Mouse (Mus musculus): Measurements from ENCODE around the gene Clic1. TPM values are rescaled to one million over a fixed set of nuclear protein-coding genes. Genes with fewer than 3 reads are reported as not detected.
A peak's percentile ranks its signal among the peaks of the same experiment; 100 is the strongest.

The Clic1 gene
- polyA plus RNA-seq, 1 experiment from 2014 or later = 351 TPM

DNA sequence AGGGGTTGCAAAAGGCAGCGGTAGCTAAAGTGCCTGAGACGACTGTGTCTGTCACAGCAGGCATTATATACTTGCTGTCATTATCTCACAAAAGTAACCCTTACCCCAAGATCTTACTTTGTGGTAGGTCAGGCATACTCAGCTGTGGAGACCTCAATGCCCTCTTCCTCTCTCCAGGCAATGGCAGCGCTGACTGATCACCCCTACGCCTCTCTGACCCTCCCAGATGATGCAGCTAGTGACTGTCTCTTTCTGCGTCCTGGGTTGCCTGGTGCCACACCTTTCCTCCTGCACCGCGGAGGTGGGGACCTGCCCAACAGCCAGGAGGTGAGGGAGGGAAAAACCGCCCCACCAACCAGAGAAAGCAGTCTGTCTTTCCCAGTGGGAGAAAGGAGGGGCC lies 11.5 kb downstream of the Clic1 start:
- Histone ChIP-seq H3K9me3 (no peaks in the 10 kb centered on the region), H3K4me3 (0 out of 2 replicates have a peak overlapping the region, but pooled peaks have one; percentile 68), H3K9ac (no peak overlapping the region), H3K27ac (no peak overlapping the region; the same call in 1 of the 2 replicates), H3K4me1 (peaks cover 43% of the 10 kb centered on the region), H3K27me3 (peaks cover 25% of the 10 kb centered on the region), H3K36me3 (peaks cover 39% of the 10 kb centered on the region), H3K4me2 (no peak overlapping the region)
- no peak for ATAC-seq (ENCODE audit: insufficient number of reproducible peaks, low FRiP score, low TSS enrichment, low read depth)
- 75% methylated on average over 8 of the region's 8 CpGs for WGBS

DNA sequence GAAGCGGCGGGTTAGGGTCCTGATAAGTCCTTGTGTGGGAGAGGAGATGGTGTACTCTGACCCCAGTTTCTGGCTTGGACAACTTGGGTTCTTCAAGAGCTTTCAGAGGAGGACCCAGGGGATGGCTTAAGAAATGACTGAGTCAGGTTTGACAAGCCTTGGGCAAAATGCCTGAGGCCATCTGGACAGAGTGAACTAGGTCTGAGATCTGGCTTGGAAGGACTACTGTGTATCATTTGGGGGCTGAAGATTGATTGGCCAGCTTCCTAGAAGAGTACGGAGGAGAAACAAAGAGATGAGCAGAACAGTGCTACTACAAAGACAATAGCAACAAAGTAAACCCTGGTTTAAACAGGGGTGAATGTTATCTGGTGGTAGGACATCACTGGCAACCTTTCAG lies 13.7 kb downstream of the Clic1 start:
- Histone ChIP-seq H3K9ac (no peak overlapping the region), H3K27ac (no peak overlapping the region), H3K36me3 (peaks cover 22% of the 10 kb centered on the region), H3K4me3 (no peak overlapping the region), H3K4me2 (no peak overlapping the region), H3K9me3 (no peaks in the 10 kb centered on the region), H3K4me1 (peaks cover 40% of the 10 kb centered on the region), H3K27me3 (peaks cover 45% of the 10 kb centered on the region)
- WGBS = 92% methylated on average over 3 of the region's 3 CpGs
- no peak for ATAC-seq (ENCODE audit: insufficient number of reproducible peaks, low FRiP score, low TSS enrichment, low read depth)

DNA sequence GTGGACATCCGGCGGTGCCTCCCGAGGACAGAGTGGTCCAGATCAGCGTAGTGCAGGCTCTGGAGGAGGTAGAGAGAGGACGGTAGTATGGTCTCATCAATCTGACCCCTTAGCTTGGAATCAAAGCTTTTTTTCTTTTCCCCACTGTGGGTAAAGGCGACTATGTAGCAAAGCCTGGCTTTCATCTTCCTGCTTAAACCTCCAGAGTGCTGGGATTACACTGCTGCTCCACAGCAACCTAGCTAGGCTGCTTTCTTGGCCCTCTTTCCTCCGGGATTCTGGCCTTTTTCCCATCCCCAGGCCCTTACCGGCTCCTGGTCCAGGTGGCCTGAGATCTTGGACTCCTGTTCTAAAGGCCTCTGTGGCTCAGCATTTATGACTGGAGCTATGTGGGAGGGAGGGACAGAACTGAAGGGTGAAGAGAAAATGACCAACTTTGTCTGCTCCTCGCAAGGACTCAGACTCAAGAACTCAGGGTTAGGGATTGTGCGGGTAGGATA lies 14.7 kb downstream of the Clic1 start:
- Histone ChIP-seq H3K27ac (peak overlapping the region; percentile 61), H3K4me1 (peaks cover 35% of the 10 kb centered on the region), H3K9me3 (no peaks in the 10 kb centered on the region), H3K4me3 (peak overlapping the region; percentile 31; the same call in 1 of the 2 replicates), H3K9ac (no peak overlapping the region), H3K4me2 (peak overlapping the region; percentile 42), H3K36me3 (peaks cover 22% of the 10 kb centered on the region), H3K27me3 (peaks cover 51% of the 10 kb centered on the region)
- WGBS = 28% methylated on average over 10 of the region's 10 CpGs
- no peak for ATAC-seq (ENCODE audit: insufficient number of reproducible peaks, low FRiP score, low TSS enrichment, low read depth)

DNA sequence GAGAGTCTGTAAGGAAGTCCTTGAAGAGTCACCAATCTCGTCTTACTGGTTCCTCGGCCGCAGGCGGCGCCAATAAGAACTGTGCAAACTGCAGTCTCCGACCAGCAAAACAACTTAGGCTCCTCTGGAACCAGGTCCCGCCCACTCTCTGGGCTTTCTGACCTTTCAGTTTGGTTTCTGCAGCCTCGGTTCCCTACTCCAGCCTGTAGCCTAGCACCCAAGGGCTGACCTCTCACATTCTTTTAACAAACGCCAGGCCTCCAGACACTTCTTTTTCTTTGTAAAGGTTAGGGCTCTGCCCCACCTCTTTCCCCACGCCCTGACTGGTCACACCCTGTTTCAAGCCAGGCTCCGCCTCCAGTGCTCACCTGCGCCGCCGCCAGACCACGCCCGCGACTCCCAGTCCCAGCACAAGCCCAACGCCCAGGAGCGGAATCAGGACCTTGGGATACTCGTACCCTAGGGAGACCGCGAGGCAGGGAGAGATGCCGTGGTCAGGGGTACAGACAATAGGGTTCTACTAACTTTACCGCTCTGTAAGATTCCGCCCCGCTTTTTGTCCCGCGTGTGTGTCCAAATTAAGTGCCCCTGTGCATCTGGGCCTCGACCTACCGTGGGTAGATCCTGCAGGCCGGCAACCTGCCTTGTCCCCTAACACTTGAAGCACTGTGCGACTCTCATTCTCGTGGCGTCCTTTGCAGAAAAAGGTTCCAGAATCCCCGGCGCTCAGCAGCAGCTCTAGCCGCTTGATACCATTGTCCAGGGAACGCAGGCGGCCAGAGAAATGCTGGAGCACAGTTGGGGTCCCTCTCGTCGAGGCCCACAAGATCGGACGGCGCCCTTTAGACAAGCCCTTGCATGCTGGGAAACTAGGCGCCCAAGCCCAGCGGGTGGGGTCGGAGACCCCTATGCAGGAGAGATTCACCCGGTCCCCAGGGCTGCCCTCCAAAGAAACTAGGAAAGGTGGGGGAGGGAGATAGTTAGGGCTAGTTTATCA lies 15.5 kb downstream of the Clic1 start, which contains the start of gene Ly6g6c:
TSS of gene Ly6g6c (plus strand) at position 438 of the 997 bp plus-strand sequence.
- Histone ChIP-seq H3K27me3 (peaks cover 52% of the 10 kb centered on the region), H3K9me3 (no peaks in the 10 kb centered on the region), H3K36me3 (peaks cover 22% of the 10 kb centered on the region), H3K9ac (no peak within 1 kb of the TSS), H3K27ac (peak within 1 kb of the TSS; percentile 61), H3K4me2 (peak within 1 kb of the TSS; percentile 42), H3K4me1 (peaks cover 29% of the 10 kb centered on the region), H3K4me3 (peak within 1 kb of the TSS; percentile 31)
- WGBS = 3% methylated on average over 48 of the region's 48 CpGs
- peak; percentile 42; the same call in 1 of the 2 replicates for ATAC-seq (ENCODE audit: insufficient number of reproducible peaks, low FRiP score, low TSS enrichment, low read depth)

DNA sequence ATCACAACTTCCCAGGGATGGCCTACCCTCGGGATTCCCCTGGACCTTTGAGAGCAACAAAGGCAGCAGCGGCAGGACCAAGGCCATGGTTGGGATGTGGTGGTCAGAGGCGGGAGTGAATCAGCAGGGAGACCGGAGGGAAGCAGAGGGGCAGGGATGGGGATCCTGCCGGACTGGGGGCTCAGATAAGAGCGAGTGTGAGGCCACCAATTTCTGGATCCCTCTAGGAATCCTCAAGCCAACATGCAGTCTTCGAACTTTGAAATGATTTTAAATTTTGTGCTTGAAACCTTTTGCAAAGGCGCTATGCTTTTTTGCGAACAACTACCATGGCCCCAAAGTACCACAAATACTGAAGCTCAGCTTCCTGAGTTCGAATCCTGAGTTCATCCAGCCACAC lies 16.3 kb downstream of the Clic1 start, which contains the start of gene Mpig6b:
TSS of gene Mpig6b (minus strand) at position 101 of the 400 bp plus-strand sequence.
- Histone ChIP-seq H3K4me1 (peaks cover 20% of the 10 kb centered on the region), H3K4me2 (peak within 1 kb of the TSS; percentile 42), H3K36me3 (peaks cover 17% of the 10 kb centered on the region), H3K4me3 (peak within 1 kb of the TSS; percentile 31), H3K9ac (no peak within 1 kb of the TSS), H3K27me3 (peaks cover 52% of the 10 kb centered on the region), H3K9me3 (no peaks in the 10 kb centered on the region), H3K27ac (0 out of 2 replicates have a peak within 1 kb of the TSS, but pooled peaks have one; percentile 24)
- 46% methylated on average over 10 of the region's 10 CpGs for WGBS
- ATAC-seq (ENCODE audit: insufficient number of reproducible peaks, low FRiP score, low TSS enrichment, low read depth) = no peak

DNA sequence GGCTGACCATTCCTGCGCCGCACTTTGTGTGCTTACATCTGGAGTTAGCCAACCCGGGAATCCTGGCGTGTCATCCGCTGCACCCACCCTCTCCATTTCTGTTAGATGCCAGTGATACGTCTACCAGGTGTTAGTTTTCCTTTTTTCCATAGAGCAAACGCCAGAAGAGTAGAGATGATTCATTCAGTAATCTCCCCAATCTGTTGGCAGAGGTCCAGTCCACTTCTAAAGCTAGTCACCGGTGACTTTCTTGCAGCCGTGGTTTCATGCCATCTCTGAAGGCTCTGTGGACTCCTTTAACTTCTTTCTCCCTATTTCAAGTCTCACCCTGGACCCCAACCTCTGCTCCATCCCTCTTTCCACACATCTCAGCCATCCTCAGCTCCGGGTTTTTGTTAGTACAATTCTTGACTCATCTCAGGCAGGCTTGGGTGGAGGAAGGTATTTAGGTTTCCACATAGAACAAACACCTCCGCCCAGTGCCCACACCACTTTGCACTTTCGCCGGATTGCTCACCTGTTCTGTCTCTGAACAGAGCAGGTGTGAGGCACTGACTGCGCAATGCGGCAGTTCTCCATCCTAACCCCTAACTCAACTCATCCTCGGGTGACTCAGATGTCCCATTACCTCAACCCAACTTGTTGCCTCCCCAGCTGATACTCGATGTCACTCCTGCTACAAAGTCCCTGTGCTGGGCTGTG lies 18.6 kb downstream of the Clic1 start:
- Histone ChIP-seq H3K4me3 (peak overlapping the region; percentile 3; the same call in 1 of the 2 replicates), H3K27me3 (peaks cover 52% of the 10 kb centered on the region), H3K9ac (no peak overlapping the region), H3K4me2 (no peak overlapping the region), H3K36me3 (no peaks in the 10 kb centered on the region), H3K4me1 (peaks cover 15% of the 10 kb centered on the region), H3K9me3 (no peaks in the 10 kb centered on the region), H3K27ac (peak overlapping the region; percentile 38; the same call in 1 of the 2 replicates)
- WGBS = 76% methylated on average over 17 of the region's 17 CpGs
- ATAC-seq (ENCODE audit: insufficient number of reproducible peaks, low FRiP score, low TSS enrichment, low read depth) = no peak

DNA sequence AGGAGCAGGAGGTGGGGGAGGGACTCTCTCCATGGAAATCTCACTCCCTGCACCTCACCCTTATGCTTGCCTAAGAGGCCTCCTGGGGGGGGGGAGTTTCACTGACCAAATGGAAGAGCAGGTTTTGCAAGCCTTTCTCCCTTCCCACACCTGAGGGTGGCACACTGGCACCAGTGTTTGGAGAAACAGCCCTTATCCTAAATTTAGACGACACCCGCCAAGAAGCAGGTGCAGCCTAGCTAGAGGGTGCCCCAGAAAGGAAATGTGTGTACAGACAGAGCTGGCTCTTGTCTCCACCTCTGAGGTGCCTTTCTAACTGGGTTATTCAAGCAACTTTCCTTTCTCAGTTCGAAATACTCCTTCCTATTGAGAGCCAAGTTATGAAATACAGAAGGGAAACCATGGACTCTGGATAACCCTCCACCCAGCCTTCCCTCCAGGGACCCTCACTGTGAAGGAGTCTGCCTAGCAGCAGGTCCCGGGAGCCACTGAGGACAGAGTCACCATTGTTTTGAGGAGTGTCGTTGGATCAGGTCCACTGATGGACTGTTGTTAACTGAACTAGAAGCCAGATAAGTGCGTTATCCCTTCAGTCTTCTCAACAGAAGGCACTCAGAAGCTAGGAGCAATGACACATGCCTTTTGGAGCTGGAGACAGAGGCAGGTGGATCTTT lies 20.9 kb downstream of the Clic1 start:
- peak overlapping the region; percentile 39 for H3K27ac ChIP-seq

DNA sequence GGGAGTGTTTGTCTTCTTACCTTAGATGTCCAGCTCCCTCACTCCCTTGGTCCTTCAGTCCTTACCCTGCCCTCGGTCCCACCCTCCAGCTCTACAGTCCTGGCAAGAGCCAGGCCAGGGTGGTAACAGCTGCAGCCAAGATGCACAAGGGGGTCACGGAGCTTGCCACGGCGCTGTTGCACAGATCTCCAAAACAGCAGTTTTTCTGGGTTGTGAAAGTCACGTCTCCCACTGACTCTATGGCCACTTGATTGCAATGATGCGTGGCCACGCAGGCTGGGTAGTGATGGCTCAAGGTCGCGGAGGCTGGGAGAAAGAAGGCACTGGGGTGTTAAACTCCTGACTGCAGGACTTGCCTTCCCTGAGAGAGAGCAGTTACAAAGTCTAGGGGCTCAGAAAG lies 21.7 kb downstream of the Clic1 start:
- ATAC-seq (ENCODE audit: insufficient number of reproducible peaks, low FRiP score, low TSS enrichment, low read depth) = no peak
- no peak overlapping the region for H3K4me2 ChIP-seq
- H3K9me3 ChIP-seq = no peaks in the 10 kb centered on the region
- no peak overlapping the region for H3K27ac ChIP-seq
- peaks cover 25% of the 10 kb centered on the region for H3K27me3 ChIP-seq
- H3K4me1 ChIP-seq = peaks cover 12% of the 10 kb centered on the region
- WGBS = 74% methylated on average over 9 of the region's 9 CpGs
- no peak overlapping the region for H3K9ac ChIP-seq
- no peaks in the 10 kb centered on the region for H3K36me3 ChIP-seq
- H3K4me3 ChIP-seq = no peak overlapping the region

More for the DNA sequence above, 20.9 kb downstream of the Clic1 start:
- peaks cover 33% of the 10 kb centered on the region for H3K27me3 ChIP-seq
- 49% methylated on average over 6 of the region's 6 CpGs for WGBS
- H3K9me3 ChIP-seq = no peaks in the 10 kb centered on the region
- peaks cover 10% of the 10 kb centered on the region for H3K4me1 ChIP-seq
- H3K4me2 ChIP-seq = no peak overlapping the region
- no peak overlapping the region for H3K9ac ChIP-seq
- H3K36me3 ChIP-seq = no peaks in the 10 kb centered on the region
- 0 out of 2 replicates have a peak, but pooled peaks have one; percentile 14 for ATAC-seq (ENCODE audit: insufficient number of reproducible peaks, low FRiP score, low TSS enrichment, low read depth)
- no peak overlapping the region for H3K4me3 ChIP-seq

DNA sequence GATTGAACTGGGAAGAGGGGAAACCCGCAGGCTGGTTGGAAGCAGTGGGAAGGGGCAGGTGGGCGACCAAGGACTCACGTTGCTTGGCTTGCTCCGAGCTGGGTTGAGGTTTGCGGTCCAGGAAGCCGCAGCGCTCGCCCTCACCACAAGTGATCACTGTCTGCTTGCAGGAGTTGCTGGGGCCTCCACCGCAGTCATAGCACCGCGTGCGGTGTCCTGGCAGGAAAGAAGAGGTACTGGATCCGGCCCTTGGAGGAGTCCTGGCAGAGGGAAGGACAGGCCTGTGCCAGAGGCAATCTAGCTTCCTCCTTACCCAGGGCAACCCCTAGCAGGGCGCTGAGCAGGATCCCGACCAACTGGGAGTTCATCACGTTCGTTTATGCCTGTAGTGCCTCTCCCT lies 24.3 kb downstream of the Clic1 start:
- H3K4me2 ChIP-seq = no peak overlapping the region
- ATAC-seq (ENCODE audit: insufficient number of reproducible peaks, low FRiP score, low TSS enrichment, low read depth) = no peak
- H3K27me3 ChIP-seq = peaks cover 9% of the 10 kb centered on the region; the same call in 1 of the 2 replicates
- H3K4me1 ChIP-seq = peaks cover 23% of the 10 kb centered on the region
- WGBS = 27% methylated on average over 17 of the region's 17 CpGs
- H3K4me3 ChIP-seq = no peak overlapping the region
- no peak overlapping the region for H3K9ac ChIP-seq
- no peaks in the 10 kb centered on the region for H3K9me3 ChIP-seq
- no peak overlapping the region for H3K27ac ChIP-seq
- no peaks in the 10 kb centered on the region for H3K36me3 ChIP-seq

DNA sequence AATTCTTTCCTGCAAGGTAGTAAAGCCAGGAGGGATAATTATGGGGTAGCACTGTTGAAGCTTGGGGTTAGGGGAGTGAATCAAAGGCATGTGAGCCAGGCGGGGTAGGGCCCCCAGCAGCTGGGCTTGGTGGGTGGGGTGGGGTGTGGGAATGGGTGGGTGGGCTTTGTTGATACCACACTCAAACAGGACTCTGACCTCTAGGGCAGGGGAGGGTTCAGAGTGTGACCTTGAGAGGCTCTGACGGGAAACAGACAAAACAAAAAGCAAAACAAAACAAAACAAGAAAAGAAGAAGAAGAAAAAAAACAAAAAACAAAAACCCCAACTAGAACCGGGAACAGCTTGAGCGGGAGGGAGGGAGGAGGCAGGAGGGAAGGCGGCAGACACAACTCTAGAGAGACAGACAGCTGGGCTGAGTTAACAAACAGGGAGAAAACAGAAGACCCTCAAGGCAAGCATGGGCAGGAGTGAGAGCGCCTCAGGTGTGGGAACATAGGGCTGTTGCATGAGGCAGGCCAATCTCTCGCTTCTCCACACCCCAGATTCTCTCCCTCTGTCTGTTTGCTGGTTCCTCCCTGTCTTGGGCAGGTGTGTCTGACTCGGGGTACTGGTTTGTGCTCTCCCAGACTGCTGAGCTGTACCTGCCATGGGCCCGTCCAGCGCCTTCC lies 26.9 kb downstream of the Clic1 start, which contains the start of gene Ly6g6e:
TSS of gene Ly6g6e (plus strand) at position 396 of the 670 bp plus-strand sequence.
- ATAC-seq (ENCODE audit: insufficient number of reproducible peaks, low FRiP score, low TSS enrichment, low read depth) = no peak
- Histone ChIP-seq H3K27me3 (0 out of 2 replicates have a peak, but pooled peaks cover 5% of the 10 kb centered on the region), H3K27ac (peak within 1 kb of the TSS; percentile 27; the same call in 1 of the 2 replicates), H3K9ac (no peak within 1 kb of the TSS), H3K4me3 (peak within 1 kb of the TSS; percentile 15), H3K36me3 (no peaks in the 10 kb centered on the region), H3K4me1 (peaks cover 23% of the 10 kb centered on the region), H3K4me2 (peak within 1 kb of the TSS; percentile 30), H3K9me3 (no peaks in the 10 kb centered on the region)
- 16% methylated on average over 10 of the region's 10 CpGs for whole genome bisulfite sequencing
